Mouse (Mus musculus) brain, embryonic 14.5 days (tissue): ENCODE data around the gene Krt31. TPM values are rescaled to one million over a fixed set of nuclear protein-coding genes. Genes with fewer than 3 reads are reported as not detected.

ENCODE experiments used
- DNase-seq: peaks from one replicate; pipeline ENCODE4 v3.0.0-alpha.2; 2011; ENCODE audit warnings: low read depth
- CTCF ChIP-seq: fragments of 200-500 bp; IDR thresholded peaks from 2 replicates; pipeline ENCODE4 v1.5.1; 2012; ENCODE audit warnings: inconsistent platforms, mild to moderate bottlenecking, moderate library complexity, borderline replicate concordance; ENCODE audit not compliant: insufficient read depth, insufficient read length; ENCODE audit errors: extremely low read depth
- POLR2A ChIP-seq: fragments of 200-500 bp; IDR thresholded peaks from 2 replicates; pipeline ENCODE4 v1.6.1; 2012; ENCODE audit warnings: mild to moderate bottlenecking, inconsistent platforms, borderline replicate concordance; ENCODE audit not compliant: poor library complexity, insufficient read depth, insufficient read length, severe bottlenecking; ENCODE audit errors: extremely low read depth
- polyA plus RNA-seq: library from polyadenylated mRNA; depleted of rRNA; stranded (reverse); fragments of >200 nt; gene quantifications from 2 replicates; pipeline ENCODE4 v1.2.3, GENCODE M21; 2012; rRNA removed

The Krt31 gene
- polyA plus RNA-seq, result not detected in 2 replicates

DNA sequence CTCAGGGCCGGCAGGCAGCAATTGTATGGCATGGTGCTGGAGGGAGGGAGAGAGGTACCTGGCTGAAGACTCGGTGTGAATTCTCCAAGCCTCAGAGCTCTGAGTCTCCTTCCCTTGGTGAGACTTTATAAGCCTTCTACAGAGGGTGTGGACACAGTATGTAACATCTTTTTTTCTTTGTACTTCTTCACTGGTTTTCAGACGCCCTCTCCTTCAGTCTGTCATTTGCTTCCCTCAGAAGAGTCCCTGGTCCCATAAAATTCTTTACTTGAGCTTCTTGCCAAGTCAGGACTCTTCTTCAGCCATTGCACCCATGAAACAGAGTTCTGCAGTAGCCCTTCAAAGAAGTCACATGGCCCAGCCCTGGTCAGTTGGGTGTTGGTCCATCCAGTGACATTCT, at the start of gene Krt31:
Krt31 (minus strand) TSS at position 101 of the 400 bp plus-strand sequence.
- no peak for DNase-seq
- no peak for TF ChIP-seq POLR2A
- no peak for TF ChIP-seq CTCF

DNA sequence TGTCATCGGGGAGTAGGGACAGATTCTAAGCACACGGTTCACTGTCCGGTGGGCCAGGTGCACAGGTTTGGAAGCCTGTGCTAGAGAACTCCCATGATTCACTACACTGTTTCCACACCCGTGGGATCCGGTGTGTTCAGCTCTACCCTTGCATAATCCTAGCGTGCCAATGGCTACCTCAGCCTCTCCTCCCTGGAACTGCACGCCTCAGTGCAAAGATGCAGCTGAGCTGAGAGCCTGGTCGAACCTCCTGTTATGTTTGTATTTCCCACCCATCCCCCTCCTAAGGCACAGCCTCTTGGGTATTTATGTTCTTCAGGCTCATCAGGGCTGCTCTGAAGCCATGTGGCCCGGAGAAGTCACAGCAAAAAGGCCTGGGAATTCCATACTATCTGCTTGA, 47.5 kb upstream of the Krt31 start:
- TF ChIP-seq CTCF (no peak), POLR2A (no peak)
- DNase-seq, result no peak

DNA sequence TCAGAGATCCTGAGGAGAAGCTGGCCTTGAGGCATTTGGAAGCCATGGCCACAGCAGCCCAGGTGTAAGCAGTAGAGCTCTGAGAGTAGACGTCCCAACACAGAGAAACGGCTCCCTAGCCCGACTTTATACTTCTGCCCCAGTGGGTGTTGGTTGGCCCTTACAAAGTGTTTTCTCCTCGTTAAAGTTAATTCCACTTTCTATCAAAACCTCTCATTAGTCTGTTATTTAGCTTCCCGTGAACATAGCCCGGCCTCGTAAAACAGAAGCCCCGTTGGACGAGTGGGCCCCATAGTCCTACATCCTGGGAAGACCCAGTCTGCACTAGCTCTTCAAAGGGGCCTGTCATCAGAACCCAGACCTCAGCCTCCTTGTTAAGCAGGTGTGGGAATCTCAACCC, 45.8 kb upstream of the Krt31 start, which contains the start of gene Krt35:
Krt35 (minus strand) TSS at position 101 of the 400 bp plus-strand sequence.
- DNase-seq, result no peak
- no peak for TF ChIP-seq CTCF
- TF ChIP-seq POLR2A, result no peak

DNA sequence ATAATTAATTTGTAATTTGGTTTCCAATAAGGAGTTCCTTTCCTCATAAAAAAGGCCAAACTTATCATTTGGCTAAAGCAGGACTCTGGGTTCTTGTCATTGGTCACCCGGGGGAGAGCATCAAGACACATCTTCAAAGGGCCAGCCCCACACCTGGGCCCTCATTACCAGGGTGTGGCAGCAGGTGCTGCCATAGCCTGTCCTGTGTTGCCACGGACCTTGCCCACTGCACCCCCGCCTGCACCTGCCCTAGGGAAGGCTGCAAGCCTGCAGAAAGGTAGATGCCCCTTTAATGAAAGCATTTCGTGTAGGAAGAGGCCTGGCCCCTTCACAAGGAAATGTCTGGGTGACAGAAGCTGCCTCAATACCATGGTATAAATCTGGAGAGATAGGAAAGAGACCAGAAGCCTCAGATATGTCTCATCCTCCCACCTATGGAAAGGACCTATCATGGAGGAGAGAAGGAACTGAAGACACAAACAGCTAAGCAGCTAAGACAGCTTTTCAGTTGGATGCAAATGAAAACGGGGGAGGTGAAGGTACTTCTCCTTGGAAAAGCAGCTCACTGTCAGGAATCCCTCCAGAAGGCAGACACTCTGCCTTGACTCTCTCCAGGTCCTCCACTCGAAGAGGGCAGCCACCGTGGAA, 38.2 kb upstream of the Krt31 start:
- no peak for TF ChIP-seq POLR2A
- TF ChIP-seq CTCF, result no peak
- DNase-seq, result no peak

DNA sequence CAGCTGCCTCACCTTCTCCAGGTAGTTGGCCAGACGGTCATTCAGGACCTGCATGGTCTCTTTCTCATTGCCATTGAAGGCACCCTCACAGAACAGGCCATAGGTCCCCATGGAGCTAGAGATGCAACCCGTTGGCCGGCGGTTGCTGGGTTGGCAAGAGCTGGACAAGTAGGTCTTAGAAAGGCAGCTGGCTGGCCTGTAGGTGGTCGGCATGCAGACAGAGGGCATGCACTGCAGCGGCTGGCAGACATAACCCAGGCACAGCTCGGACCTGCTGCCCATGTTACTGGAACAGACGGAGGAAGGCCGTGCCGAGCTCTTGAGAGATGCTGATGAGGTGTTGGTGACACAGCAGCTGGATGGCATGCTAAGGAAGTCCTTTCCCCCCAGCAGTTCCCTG, 37.5 kb upstream of the Krt31 start, which contains the start of gene Krt32:
Krt32 (minus strand) TSS at position 366 of the 400 bp plus-strand sequence.
- no peak for DNase-seq
- TF ChIP-seq CTCF, result no peak
- TF ChIP-seq POLR2A, result no peak

DNA sequence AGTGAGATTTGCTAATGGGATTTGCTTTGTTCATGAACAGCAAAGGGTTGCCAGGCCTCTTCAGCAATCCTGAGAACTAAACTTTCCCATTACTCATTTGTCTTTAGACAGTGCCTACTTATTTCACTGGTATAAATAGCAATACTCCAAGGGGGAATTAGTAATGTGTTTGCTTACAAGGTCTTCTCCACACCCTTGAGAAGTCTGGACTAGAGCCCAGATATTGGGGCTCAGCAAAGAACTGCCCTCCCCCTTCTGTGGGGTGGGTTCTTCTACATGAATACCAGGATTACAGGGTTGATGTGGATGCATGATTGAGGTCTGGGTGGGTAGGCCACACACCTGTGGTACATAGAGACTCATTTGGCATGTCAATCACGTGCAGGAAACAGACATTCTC, 23.5 kb upstream of the Krt31 start:
- DNase-seq, result peak; percentile 5
- TF ChIP-seq POLR2A (no peak), CTCF (no peak)

DNA sequence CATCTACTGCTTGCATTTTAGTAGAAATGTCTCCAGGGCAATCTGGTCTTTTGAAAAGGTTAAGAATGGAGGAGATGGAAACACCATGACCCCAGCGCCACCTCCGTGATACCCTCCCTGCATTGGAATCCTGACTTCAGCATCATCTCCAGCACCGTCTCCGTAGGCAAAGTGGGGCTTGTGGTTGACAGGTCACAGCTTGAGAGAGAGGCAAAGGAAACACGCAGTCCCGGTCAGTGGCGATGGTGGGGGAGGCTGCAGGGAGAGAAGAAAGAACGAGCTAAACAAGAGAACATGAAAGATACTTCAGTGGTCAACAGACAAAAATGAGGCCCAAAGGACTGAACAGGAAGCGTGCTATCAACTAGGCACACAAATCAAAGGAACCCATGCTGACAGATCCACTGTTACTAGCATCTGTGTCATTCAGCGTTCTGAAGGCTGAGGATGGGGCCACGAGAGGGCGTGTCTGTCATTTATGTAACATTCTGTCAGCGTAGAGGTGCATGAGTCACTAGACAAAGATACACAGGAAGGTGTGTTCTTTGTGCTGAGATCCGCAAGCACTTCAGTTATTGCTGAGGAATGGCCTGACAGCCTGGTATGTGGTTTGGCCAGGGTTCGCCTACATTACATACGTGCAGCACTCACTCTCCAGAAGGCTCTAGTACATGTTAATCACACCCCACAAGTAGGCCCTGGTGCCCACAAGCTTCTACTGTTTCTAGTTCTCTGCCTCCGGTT, 17.1 kb upstream of the Krt31 start:
- no peak for TF ChIP-seq POLR2A
- no peak for TF ChIP-seq CTCF
- DNase-seq, result no peak

DNA sequence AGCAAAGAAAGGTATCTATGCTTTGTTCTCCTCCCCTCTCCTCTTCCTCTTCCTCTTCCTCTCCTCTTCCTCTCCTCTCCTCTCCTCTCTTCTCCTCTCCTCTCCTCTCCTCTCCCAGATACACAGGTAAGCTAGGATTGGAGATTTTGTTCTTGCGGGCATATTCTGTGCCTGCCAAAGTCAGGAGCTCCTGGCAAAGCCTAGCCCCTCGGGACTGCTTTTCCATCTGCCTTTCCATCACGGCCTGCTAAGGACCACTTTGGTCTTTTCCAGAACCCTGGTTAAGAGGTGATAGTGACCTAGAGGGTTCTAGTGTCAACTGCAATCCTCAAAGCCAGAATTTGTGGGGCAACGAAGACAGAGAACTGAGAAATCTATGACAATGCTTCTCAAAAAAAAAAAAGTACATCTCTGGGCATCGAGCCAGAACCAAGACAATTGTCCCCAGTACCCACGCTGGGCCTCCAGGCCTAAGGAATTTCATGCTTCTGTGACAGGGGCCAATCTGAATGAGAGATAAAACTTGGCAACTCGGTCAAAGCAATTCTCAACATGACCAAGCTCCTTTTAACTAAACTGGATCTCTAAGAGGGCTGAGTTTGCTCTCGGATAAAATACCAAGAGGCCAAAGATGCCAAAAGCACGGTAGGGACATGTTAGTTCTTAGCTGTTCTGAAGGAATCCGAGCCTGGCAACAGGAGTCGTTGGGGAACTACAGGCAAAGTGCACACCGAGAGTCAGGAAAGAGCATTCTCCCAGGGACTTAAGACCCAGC, 16.1 kb upstream of the Krt31 start:
- TF ChIP-seq CTCF, result no peak
- no peak for TF ChIP-seq POLR2A
- peak; percentile 43 for DNase-seq

DNA sequence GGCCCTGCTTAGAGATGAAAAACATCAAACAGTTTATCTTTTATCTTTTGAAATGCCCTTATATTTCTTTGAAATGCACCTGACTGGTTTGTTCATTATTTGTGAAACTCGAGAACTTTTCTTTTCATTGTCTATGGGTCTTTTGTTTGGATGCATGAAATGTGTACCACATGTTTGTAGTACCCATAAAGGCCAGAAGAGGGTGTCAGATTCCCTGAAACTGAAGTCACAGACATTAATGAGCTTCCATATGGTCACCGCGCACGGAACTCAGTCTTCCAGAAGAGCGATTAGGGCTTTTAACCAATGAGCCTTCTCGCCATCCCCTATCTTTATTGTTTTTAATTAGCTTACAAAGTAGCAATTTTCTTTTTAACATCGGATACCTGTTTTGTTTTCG, 8.5 kb upstream of the Krt31 start:
- TF ChIP-seq CTCF (peak; percentile 17; the same call in 1 of the 2 replicates), POLR2A (no peak)
- peak; percentile 23 for DNase-seq

DNA sequence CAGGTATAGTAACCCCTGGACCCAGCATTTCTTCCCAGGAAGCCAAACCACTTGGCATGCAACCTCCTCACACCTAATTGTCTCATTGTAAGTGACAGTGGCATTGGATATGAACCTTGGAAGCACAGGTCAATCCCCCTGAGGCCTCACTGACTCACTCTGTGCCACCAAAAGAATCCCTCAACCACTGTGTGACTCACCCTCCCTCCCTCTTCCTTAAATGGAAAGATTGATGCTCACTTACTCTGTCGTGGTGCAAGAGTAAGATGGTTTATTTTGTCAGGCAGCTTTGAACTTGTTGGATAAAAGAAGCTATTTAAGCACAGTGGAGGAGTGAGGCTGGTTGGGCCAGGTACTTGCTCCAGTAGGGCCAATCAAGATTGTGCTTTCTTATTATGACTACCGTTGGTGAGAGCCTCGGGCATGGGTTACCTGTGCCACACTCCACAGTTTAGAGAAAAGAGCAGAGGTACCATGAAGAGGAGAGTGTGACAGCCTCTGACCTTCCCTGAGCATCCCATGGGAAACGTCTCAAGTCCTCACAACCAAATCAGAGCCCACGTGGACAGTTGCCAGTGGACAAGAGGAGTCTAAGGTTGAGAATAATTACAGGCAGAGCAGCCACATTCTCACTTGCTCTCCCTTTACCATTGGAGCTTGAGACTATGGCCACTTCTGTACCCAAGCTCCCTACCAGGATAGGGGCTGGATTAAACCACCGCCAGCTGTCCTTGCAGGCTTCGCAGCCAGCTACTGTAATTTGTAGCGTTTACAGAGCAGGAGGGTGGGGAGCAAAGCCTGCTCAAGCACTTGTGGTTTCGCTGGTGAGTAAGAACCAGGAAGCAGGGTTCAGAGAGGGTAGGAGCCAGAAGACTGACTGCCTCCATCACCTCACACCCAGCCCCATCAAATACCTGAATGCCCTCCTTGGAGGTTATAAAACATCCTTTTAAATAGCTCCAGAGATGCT, 5.6 kb upstream of the Krt31 start:
- TF ChIP-seq CTCF, result no peak
- TF ChIP-seq POLR2A, result no peak

DNA sequence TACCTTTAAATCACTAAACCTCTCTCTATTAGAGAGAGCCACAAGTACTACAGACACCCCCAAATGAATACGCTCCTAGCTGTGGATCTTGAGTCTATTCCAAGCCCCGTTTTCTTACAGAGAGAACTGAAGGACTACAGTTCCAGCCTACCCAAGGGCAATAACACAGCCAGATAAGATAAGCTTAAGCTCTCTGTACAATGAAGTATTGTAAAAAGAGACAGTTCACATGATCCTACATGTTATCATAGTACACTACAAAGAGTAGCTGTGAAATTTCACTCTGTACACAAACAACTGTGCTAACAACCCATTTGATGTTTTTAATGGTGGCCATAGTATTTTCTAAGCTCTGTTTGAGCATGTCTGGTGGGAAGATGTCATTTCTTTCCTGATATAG, 3.2 kb downstream of the Krt31 start:
- DNase-seq, result no peak
- no peak for TF ChIP-seq POLR2A

More for the DNA sequence above, 5.6 kb upstream of the Krt31 start:
- no peak for DNase-seq
